Mouse (Mus musculus) testis, postnatal 10 days (tissue): ENCODE data around the gene Olfr1513.
A peak's percentile ranks its signal among the peaks of the same experiment; 100 is the strongest.
"Not testable (repeated sequence)": the region's sequence is repeated elsewhere in the genome, so short reads cannot be mapped to it uniquely, and the experiment has no call there.

ENCODE experiments used
- DNase-seq: peaks from one replicate; pipeline ENCODE4 v3.0.0; 2021; ENCODE audit warnings: low spot score

Gene Olfr1513

GRCm38 (mm10) chr14:52310343-52310742 is 45.9 kb downstream of the Olfr1513 start:
- DNase-seq, result not testable (repeated sequence)

- DNase-seq, result no peak
These were observed 50.1 kb downstream of the Olfr1513 start for GRCm38 (mm10) chr14:52306100-52306499.

DNA sequence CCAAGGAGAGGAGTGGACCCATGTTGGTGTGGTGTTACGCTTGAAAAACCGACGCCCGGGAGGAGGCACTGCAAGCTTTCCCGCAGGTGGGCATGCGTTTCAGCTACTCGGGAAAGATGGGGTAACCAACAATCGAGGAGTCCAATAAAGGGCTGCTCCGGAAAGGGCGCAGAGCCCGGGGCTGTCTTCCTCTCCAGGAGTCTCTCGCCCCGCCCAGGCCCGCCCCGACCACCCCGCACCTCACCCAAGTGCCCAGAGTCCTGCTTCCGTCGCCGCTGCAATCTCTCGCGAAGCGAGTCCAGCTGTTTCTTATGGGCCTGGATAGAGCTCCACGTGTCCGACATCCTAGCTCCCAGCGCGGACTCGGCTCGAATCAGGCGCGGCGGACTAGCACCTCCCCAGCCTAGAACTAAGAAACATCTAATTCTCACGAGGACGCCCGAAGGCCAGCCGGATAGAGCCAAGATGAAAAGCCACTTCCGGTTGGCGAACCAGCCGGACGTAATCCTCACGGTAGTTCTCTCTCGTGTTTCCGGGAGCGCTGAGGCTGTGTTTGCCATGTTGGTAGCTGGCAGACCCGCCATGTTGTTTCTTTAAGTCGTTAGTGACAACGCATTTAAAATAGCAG is 51.5 kb downstream of the Olfr1513 start, which contains the start of gene Mettl3:
TSS of gene Mettl3 (minus strand) at position 485 of the 628 bp plus-strand sequence.
- DNase-seq, result peak; percentile 90

GRCm38 (mm10) chr14:52303517-52303916 is 52.7 kb downstream of the Olfr1513 start:
- not testable (repeated sequence) for DNase-seq
